Mouse (Mus musculus) lung, adult 18-20 months (tissue): ENCODE results near the gene Parl.

Source experiments
- DNase-seq, 2 experiments: peaks; one replicate each; pipeline ENCODE4 v3.0.0; 2022; ENCODE audit warnings: mixed read lengths in 2 of 2

The Parl gene

GRCm38 (mm10) chr16:20301770-20302649 lies at the start of gene Parl:
TSS of gene Parl (minus strand) at chr16:20302387.
- peak; percentile 76 to 82 for DNase-seq

GRCm38 (mm10) chr16:20345464-20345863 lies 43.3 kb upstream of the Parl start:
- no peak for DNase-seq

GRCm38 (mm10) chr16:20338616-20339015 lies 36.4 kb upstream of the Parl start:
- DNase-seq: no peak

GRCm38 (mm10) chr16:20334918-20335317 lies 32.7 kb upstream of the Parl start:
- DNase-seq: no peak

GRCm38 (mm10) chr16:20328306-20328705 lies 26.1 kb upstream of the Parl start:
- no peak for DNase-seq

GRCm38 (mm10) chr16:20325286-20325685 lies 23.1 kb upstream of the Parl start, which contains the start of gene Cyp2ab1:
TSS of gene Cyp2ab1 (minus strand) at chr16:20325404.
- peak; percentile 34 to 63 for DNase-seq

- peak; percentile 45 to 51 for DNase-seq
Measured at GRCm38 (mm10) chr16:20323907-20324306, 21.7 kb upstream of the Parl start.

- DNase-seq: no peak
Measured at GRCm38 (mm10) chr16:20322274-20322673, 20.1 kb upstream of the Parl start.

GRCm38 (mm10) chr16:20316770-20317169 lies 14.6 kb upstream of the Parl start:
- peak; percentile 15 to 23 for DNase-seq

- no peak for DNase-seq
Measured at GRCm38 (mm10) chr16:20315266-20315665, 13.1 kb upstream of the Parl start.

GRCm38 (mm10) chr16:20312272-20312671 lies 10.1 kb upstream of the Parl start:
- no peak for DNase-seq

- DNase-seq: no peak
Measured at GRCm38 (mm10) chr16:20300076-20300475, 2.1 kb downstream of the Parl start.

GRCm38 (mm10) chr16:20280238-20280637 lies 21.9 kb downstream of the Parl start:
- no peak for DNase-seq

GRCm38 (mm10) chr16:20279395-20279794 lies 22.8 kb downstream of the Parl start:
- DNase-seq: no peak

- no peak for DNase-seq
Measured at GRCm38 (mm10) chr16:20272994-20273393, 29.2 kb downstream of the Parl start.

GRCm38 (mm10) chr16:20271339-20271738 lies 30.8 kb downstream of the Parl start:
- no peak for DNase-seq

GRCm38 (mm10) chr16:20265089-20265488 lies 37.1 kb downstream of the Parl start:
- no peak for DNase-seq

- no peak for DNase-seq
Measured at GRCm38 (mm10) chr16:20257926-20258325, 44.3 kb downstream of the Parl start.

GRCm38 (mm10) chr16:20248442-20249174 lies 53.6 kb downstream of the Parl start:
- no peak for DNase-seq

GRCm38 (mm10) chr16:20247103-20247502 lies 55.1 kb downstream of the Parl start:
- DNase-seq: no peak

- peak in 1 of 2 experiments; percentile 2 for DNase-seq
Measured at GRCm38 (mm10) chr16:20240468-20241414, 61.4 kb downstream of the Parl start, which contains the start of gene Map6d1. TSS of gene Map6d1 (minus strand) at chr16:20241358.

GRCm38 (mm10) chr16:20238646-20239045 lies 63.5 kb downstream of the Parl start:
- no peak for DNase-seq

GRCm38 (mm10) chr16:20237426-20237825 lies 64.8 kb downstream of the Parl start:
- no peak for DNase-seq
